Mouse (Mus musculus): ENCODE measurements around the gene Rpgr.

GRCm38 (mm10) chrX:10201289-10201688 is 15.4 kb downstream of the Rpgr start:
- TF ChIP-seq CTCF (IDR thresholded peaks at IDR 0.05; ENCODE audit: borderline replicate concordance, insufficient read depth, low read length) (no peak), POLR2A (IDR thresholded peaks at IDR 0.05; ENCODE audit: low read depth, low read length) (no peak)

Data from embryonic fibroblast, embryonic 13.5 days (primary cell).